Mouse (Mus musculus) MEL (cell line): ENCODE data around the gene Slc16a3. TPM values are rescaled to one million over a fixed set of nuclear protein-coding genes. Genes with fewer than 3 reads are reported as not detected.
A peak's percentile ranks its signal among the peaks of the same experiment; 100 is the strongest.

Experiments used
- DNase-seq: peaks from one replicate; pipeline ENCODE4 v3.0.0; 2011; ENCODE audit warnings: low read depth, low spot score
- H3K27ac ChIP-seq: 2 replicates; pipeline ENCODE4 v1.5.1; 2012; ENCODE audit warnings: low read depth, mild to moderate bottlenecking, control low read depth, low read length, moderate library complexity; ENCODE audit not compliant: control insufficient read depth
- H3K27me3 ChIP-seq, 2 experiments: fragments of 150-350 bp in 1 of 2; sonication (generic) in 1 of 2; 2 replicates each; pipeline ENCODE4 v1.6.1; 2012; ENCODE audit warnings: low read length in 2 of 2, mild to moderate bottlenecking in 2 of 2, improper control_type of control experiment in 1 of 2, moderate library complexity in 1 of 2; ENCODE audit not compliant: insufficient read depth in 2 of 2, control insufficient read depth in 1 of 2
- H3K36me3 ChIP-seq, 2 experiments: 2 replicates each; pipeline ENCODE4 v1.6.1; 2012 to 2014; ENCODE audit warnings: low read length in 2 of 2, improper control_type of control experiment in 1 of 2, inconsistent platforms in 1 of 2, mild to moderate bottlenecking in 1 of 2; ENCODE audit not compliant: insufficient read depth in 2 of 2, control insufficient read depth in 1 of 2
- H3K4me1 ChIP-seq, 2 experiments: fragments of 150-350 bp in 1 of 2; sonication (generic) in 1 of 2; 2 replicates each; pipeline ENCODE4 v1.6.1; 2012; ENCODE audit warnings: low read length in 2 of 2, improper control_type of control experiment in 1 of 2, mild to moderate bottlenecking in 1 of 2; ENCODE audit not compliant: insufficient read depth in 2 of 2, control insufficient read depth in 1 of 2
- H3K4me3 ChIP-seq, 2 experiments: fragments of 150-350 bp in 1 of 2; sonication (generic) in 1 of 2; 2 replicates each; pipeline ENCODE4 v1.5.1; 2012; ENCODE audit warnings: low read depth in 2 of 2, low read length in 2 of 2, mild to moderate bottlenecking in 2 of 2, moderate library complexity in 2 of 2, control low read depth in 1 of 2, improper control_type of control experiment in 1 of 2; ENCODE audit not compliant: control insufficient read depth in 1 of 2, insufficient read depth in 1 of 2
- H3K79me2 ChIP-seq: 2 replicates; pipeline ENCODE4 v1.6.1; 2012; ENCODE audit warnings: mild to moderate bottlenecking, low read length, moderate library complexity; ENCODE audit not compliant: control insufficient read depth, poor library complexity, insufficient read depth
- H3K9ac ChIP-seq: 2 replicates; pipeline ENCODE4 v1.6.1; 2012; ENCODE audit warnings: low read depth, mild to moderate bottlenecking, control low read depth, low read length, moderate library complexity; ENCODE audit not compliant: control insufficient read depth, poor library complexity, severe bottlenecking
- H3K9me3 ChIP-seq: fragments of 150-350 bp; sonication (generic); replicated peaks from 2 replicates; pipeline ENCODE4 v1.6.1; 2012; ENCODE audit warnings: mild to moderate bottlenecking, low read length, improper control_type of control experiment, moderate library complexity; ENCODE audit not compliant: insufficient read depth
- CHD1 ChIP-seq: IDR thresholded peaks from 2 replicates; pipeline ENCODE4 v1.6.1; 2012; ENCODE audit warnings: low read depth, mild to moderate bottlenecking, inconsistent platforms, low read length, improper control_type of control experiment
- CHD2 ChIP-seq: IDR thresholded peaks from 2 replicates; pipeline ENCODE4 v1.6.1; 2011; ENCODE audit warnings: low read length, improper control_type of control experiment
- CTCF ChIP-seq, 3 experiments: IDR thresholded peaks in 2 of 3; conservative IDR thresholded peaks in 1 of 3; 2 replicates each; pipeline ENCODE4 v1.5.1; 2011 to 2012; ENCODE audit warnings: low read length in 3 of 3, low read depth in 2 of 3, mild to moderate bottlenecking in 2 of 3, improper control_type of control experiment in 1 of 3, inconsistent platforms in 1 of 3, mixed read lengths in 1 of 3, moderate library complexity in 1 of 3; ENCODE audit not compliant: control insufficient read depth in 1 of 3, insufficient read depth in 1 of 3, poor library complexity in 1 of 3, severe bottlenecking in 1 of 3
- EP300 ChIP-seq, 2 experiments: IDR thresholded peaks; 2 replicates each; pipeline ENCODE4 v1.6.1; 2011; ENCODE audit warnings: improper control_type of control experiment in 2 of 2, low read length in 2 of 2, low read depth in 1 of 2, mild to moderate bottlenecking in 1 of 2
- ETS1 ChIP-seq: IDR thresholded peaks from 2 replicates; pipeline ENCODE4 v1.6.1; 2012; ENCODE audit warnings: low read depth, mild to moderate bottlenecking, inconsistent platforms, low read length, improper control_type of control experiment, moderate library complexity
- GABPA ChIP-seq: IDR thresholded peaks from 2 replicates; pipeline ENCODE4 v1.6.1; 2012; ENCODE audit warnings: low read depth, mild to moderate bottlenecking, inconsistent platforms, low read length, improper control_type of control experiment, moderate library complexity
- HCFC1 ChIP-seq: IDR thresholded peaks from 2 replicates; pipeline ENCODE4 v1.6.1; 2012; ENCODE audit warnings: low read depth, mild to moderate bottlenecking, inconsistent platforms, low read length, improper control_type of control experiment, moderate library complexity
- KAT2A ChIP-seq: conservative IDR thresholded peaks from 2 replicates; pipeline ENCODE4 v1.6.1; 2012; ENCODE audit warnings: low read depth, low read length, improper control_type of control experiment, inconsistent platforms
- MAFK ChIP-seq: IDR thresholded peaks from 2 replicates; pipeline ENCODE4 v1.6.1; 2011; ENCODE audit warnings: low read depth, mild to moderate bottlenecking, low read length, improper control_type of control experiment, borderline replicate concordance
- MAZ ChIP-seq: IDR thresholded peaks from 2 replicates; pipeline ENCODE4 v1.6.1; 2012; ENCODE audit warnings: low read depth, mild to moderate bottlenecking, inconsistent platforms, low read length, improper control_type of control experiment
- MEF2A ChIP-seq: IDR thresholded peaks from 2 replicates; pipeline ENCODE4 v1.6.1; 2014; ENCODE audit warnings: low read depth, mild to moderate bottlenecking, inconsistent platforms, low read length, improper control_type of control experiment; ENCODE audit not compliant: poor library complexity, insufficient replicate concordance, severe bottlenecking; ENCODE audit errors: extremely low read depth
- MXI1 ChIP-seq: IDR thresholded peaks from 2 replicates; pipeline ENCODE4 v1.6.1; 2011; ENCODE audit warnings: mild to moderate bottlenecking, low read depth, low read length, improper control_type of control experiment
- MYC ChIP-seq: IDR thresholded peaks from 2 replicates; pipeline ENCODE4 v1.6.1; 2011; ENCODE audit warnings: low read depth, mild to moderate bottlenecking, low read length, improper control_type of control experiment, moderate library complexity
- NELFE ChIP-seq: IDR thresholded peaks from 2 replicates; pipeline ENCODE4 v1.6.1; 2011; ENCODE audit warnings: low read depth, low read length, improper control_type of control experiment
- NRF1 ChIP-seq: IDR thresholded peaks from 2 replicates; pipeline ENCODE4 v1.6.1; 2014; ENCODE audit warnings: low read depth, mild to moderate bottlenecking, inconsistent platforms, low read length, improper control_type of control experiment, moderate library complexity; ENCODE audit not compliant: poor library complexity, insufficient read depth, severe bottlenecking
- POLR2A ChIP-seq, 2 experiments: IDR thresholded peaks; 2 replicates each; pipeline ENCODE4 v1.6.1; 2011 to 2012; ENCODE audit warnings: low read length in 2 of 2, mild to moderate bottlenecking in 2 of 2, control low read depth in 1 of 2, improper control_type of control experiment in 1 of 2, low read depth in 1 of 2, moderate library complexity in 1 of 2; ENCODE audit not compliant: control insufficient read depth in 1 of 2, insufficient read depth in 1 of 2, poor library complexity in 1 of 2
- POLR2AphosphoS2 ChIP-seq: IDR thresholded peaks from 2 replicates; pipeline ENCODE4 v1.6.1; 2011; ENCODE audit warnings: low read length, improper control_type of control experiment
- RAD21 ChIP-seq: IDR thresholded peaks from 2 replicates; pipeline ENCODE4 v1.6.1; 2011; ENCODE audit warnings: mild to moderate bottlenecking, low read depth, low read length, improper control_type of control experiment
- RCOR1 ChIP-seq: IDR thresholded peaks from 2 replicates; pipeline ENCODE4 v1.6.1; 2012; ENCODE audit warnings: low read depth, mild to moderate bottlenecking, inconsistent platforms, low read length, improper control_type of control experiment
- SIN3A ChIP-seq: IDR thresholded peaks from 2 replicates; pipeline ENCODE4 v1.6.1; 2012; ENCODE audit warnings: low read length, improper control_type of control experiment, inconsistent platforms
- SMC3 ChIP-seq: IDR thresholded peaks from 2 replicates; pipeline ENCODE4 v1.6.1; 2011; ENCODE audit warnings: low read depth, low read length, improper control_type of control experiment
- TBP ChIP-seq: IDR thresholded peaks from 2 replicates; pipeline ENCODE4 v1.8.0; 2011; ENCODE audit warnings: low read depth, low read length, improper control_type of control experiment
- TCF12 ChIP-seq: IDR thresholded peaks from 2 replicates; pipeline ENCODE4 v1.6.1; 2014; ENCODE audit warnings: low read depth, mild to moderate bottlenecking, inconsistent platforms, low read length, improper control_type of control experiment, moderate library complexity
- UBTF ChIP-seq: IDR thresholded peaks from 2 replicates; pipeline ENCODE4 v1.6.1; 2012; ENCODE audit warnings: low read depth, mild to moderate bottlenecking, inconsistent platforms, low read length, improper control_type of control experiment, moderate library complexity, borderline replicate concordance; ENCODE audit not compliant: insufficient read depth
- USF1 ChIP-seq: IDR thresholded peaks from 2 replicates; pipeline ENCODE4 v1.6.1; 2014; ENCODE audit warnings: low read depth, mild to moderate bottlenecking, inconsistent platforms, low read length, improper control_type of control experiment, moderate library complexity
- USF2 ChIP-seq, 2 experiments: IDR thresholded peaks; 2 replicates each; pipeline ENCODE4 v1.6.1; 2011 to 2012; ENCODE audit warnings: improper control_type of control experiment in 2 of 2, low read length in 2 of 2, borderline replicate concordance in 1 of 2, inconsistent platforms in 1 of 2, low read depth in 1 of 2, mild to moderate bottlenecking in 1 of 2; ENCODE audit not compliant: insufficient read depth in 1 of 2
- ZMIZ1 ChIP-seq: IDR thresholded peaks from 2 replicates; pipeline ENCODE4 v1.6.1; 2012; ENCODE audit warnings: low read depth, mild to moderate bottlenecking, inconsistent platforms, low read length, improper control_type of control experiment, moderate library complexity
- ZNF384 ChIP-seq: IDR thresholded peaks from 2 replicates; pipeline ENCODE4 v1.6.1; 2012; ENCODE audit warnings: low read depth, mild to moderate bottlenecking, inconsistent platforms, low read length, improper control_type of control experiment
- polyA plus RNA-seq, 2 experiments: library from polyadenylated mRNA; stranded (reverse) in 1 of 2; unstranded in 1 of 2; fragments of >175 nt in 1 of 2; fragments of >200 nt in 1 of 2; gene quantifications; 2 replicates each; pipeline versions ENCODE4 v1.2.1 to v1.2.4; 2012; ENCODE audit warnings: low replicate concordance in 2 of 2, low read depth in 1 of 2; ENCODE audit not compliant: insufficient read length in 2 of 2, insufficient read depth in 1 of 2, missing spikeins in 1 of 2
- total RNA-seq: library from RNA; depleted of rRNA; stranded (reverse); fragments of 300-350 nt; gene quantifications from 2 replicates; pipeline ENCODE4 v1.2.3, GENCODE M21; 2012

The Slc16a3 gene
- total and polyA plus RNA-seq, 3 experiments = 85.7 to 610 (median 570) TPM

DNA sequence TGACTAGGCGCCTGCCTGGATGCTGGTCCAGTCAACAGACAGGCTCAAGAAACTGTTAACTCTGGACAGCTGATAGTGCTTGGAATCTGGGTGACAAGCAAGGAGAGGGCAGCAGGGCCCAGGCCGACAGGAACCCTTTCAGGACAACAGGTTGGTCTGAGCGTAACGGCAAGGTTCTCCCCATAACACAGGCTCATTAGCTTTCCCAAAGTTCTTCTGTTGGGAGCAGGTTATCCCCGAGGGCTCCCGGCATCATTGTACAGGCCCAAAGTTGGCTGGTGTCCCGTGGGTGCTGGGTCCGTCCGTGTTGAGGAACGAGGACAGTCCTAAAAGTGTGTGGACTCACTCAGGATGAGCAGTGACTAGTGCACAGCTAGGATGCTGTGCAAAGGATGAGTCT, 1.6 kb downstream of the Slc16a3 start:
- H3K79me2 ChIP-seq = peaks cover 56% of the 10 kb centered on the region
- H3K27ac ChIP-seq = peak overlapping the region; percentile 70
- no peaks in the 10 kb centered on the region for H3K27me3 ChIP-seq
- peak overlapping the region; percentile 89 for H3K9ac ChIP-seq
- H3K36me3 ChIP-seq = peaks cover 9 to 18% of the 10 kb centered on the region in 2 experiments
- peak; percentile 73 for DNase-seq
- H3K4me3 ChIP-seq = peak overlapping the region; percentile 76 to 78
- TF ChIP-seq ZMIZ1 (no peak), RAD21 (no peak), UBTF (no peak), ZNF384 (no peak), MAFK (no peak), MAZ (no peak), KAT2A (no peak; the same call in none of the 2 replicates), SIN3A (no peak; the same call in 1 of the 2 replicates), CHD2 (no peak), NRF1 (no peak), USF2 (IDR thresholded peaks at IDR 0.05; ENCODE audit: borderline replicate concordance in 1 of 2, insufficient read depth in 1 of 2, low read depth in 1 of 2, low read length in 2 of 2) (no peak), CHD1 (no peak), GABPA (no peak), RCOR1 (no peak), ETS1 (no peak)
- H3K9me3 ChIP-seq = no peaks in the 10 kb centered on the region
- H3K4me1 ChIP-seq = peaks cover 4 to 24% of the 10 kb centered on the region in 2 experiments

DNA sequence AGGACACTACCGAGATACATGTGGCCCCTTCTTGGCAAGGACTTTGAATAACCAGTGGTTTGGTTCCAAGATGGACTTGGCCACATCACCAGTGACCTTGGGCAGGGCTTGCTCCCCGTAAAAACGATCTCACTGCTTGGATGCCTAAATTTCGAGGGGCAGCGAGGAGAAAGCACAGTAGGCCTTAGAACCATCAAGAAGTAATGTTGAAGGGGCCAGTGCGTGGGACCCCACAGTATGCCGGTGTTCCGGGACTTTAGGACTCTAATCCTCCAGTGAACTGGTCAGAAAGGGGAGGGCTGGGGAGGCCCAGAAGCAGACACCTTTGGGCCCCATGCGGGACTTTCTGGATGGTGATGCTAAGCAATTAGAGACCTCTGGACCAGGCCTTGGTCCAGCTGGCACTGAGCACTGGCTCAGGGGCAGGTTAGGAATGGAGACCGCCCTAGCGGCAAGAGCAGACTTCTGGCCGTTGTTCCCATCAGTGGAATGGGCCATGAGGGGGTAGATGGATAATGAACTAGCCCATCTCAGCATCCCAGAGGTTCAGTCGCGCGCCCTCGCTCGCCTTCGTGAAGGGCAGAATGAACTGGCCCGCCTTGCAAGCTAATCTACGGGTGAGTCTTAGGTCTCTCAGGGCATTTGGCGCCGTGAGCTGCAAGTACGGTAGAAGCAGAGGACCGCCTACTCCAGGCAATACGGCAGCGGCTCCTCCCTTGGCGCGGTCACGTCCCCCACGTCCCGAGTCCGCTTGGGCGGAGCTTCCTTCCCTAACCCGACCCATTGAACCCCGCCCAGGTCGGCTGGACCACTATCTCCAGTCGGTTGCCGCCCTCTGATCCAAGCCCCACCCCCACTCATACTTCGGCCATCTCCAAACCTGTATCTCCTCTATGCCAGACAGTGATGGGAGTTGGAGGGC, 2.3 kb downstream of the Slc16a3 start:
- Histone ChIP-seq H3K9me3 (no peaks in the 10 kb centered on the region), H3K79me2 (peaks cover 58% of the 10 kb centered on the region), H3K4me1 (peaks cover 4 to 24% of the 10 kb centered on the region in 2 experiments), H3K27me3 (no peaks in the 10 kb centered on the region), H3K4me3 (peak overlapping the region; percentile 76 to 78), H3K27ac (peak overlapping the region; percentile 70), H3K36me3 (peaks cover 9 to 18% of the 10 kb centered on the region in 2 experiments), H3K9ac (peak overlapping the region; percentile 89)
- peak; percentile 99 for DNase-seq
- peak; percentile 95 for TF ChIP-seq ZMIZ1
- no peak; the same call in 1 of the 2 replicates for TF ChIP-seq SIN3A
- TF ChIP-seq MXI1 = peak; percentile 100
- peak; percentile 74 for TF ChIP-seq NELFE
- TF ChIP-seq MYC = peak; percentile 59; the same call in 1 of the 2 replicates
- no peak for TF ChIP-seq CHD2
- 0 out of 2 replicates have a peak, but pooled peaks have one; percentile 14 for TF ChIP-seq MAFK
- TF ChIP-seq SMC3 = peak; percentile 29; the same call in 1 of the 2 replicates
- peak in 1 of 2 experiments; percentile 78; a peak in 2 of 4 replicates for TF ChIP-seq POLR2A (IDR thresholded peaks at IDR 0.05; ENCODE audit: control insufficient read depth in 1 of 2, insufficient read depth in 1 of 2, low read depth in 1 of 2, low read length in 2 of 2, poor library complexity in 1 of 2)
- TF ChIP-seq CTCF (IDR thresholded peaks at IDR 0.05 in 2 of 3, conservative IDR thresholded peaks at IDR 0.05 in 1 of 3; ENCODE audit: control insufficient read depth in 1 of 3, insufficient read depth in 1 of 3, low read depth in 2 of 3, low read length in 3 of 3, poor library complexity in 1 of 3, severe bottlenecking in 1 of 3) = no peak; a peak in 1 of 6 replicates
- peak; percentile 32; the same call in 1 of the 2 replicates for TF ChIP-seq USF1
- peak; percentile 25 to 27; a peak in 3 of 4 replicates for TF ChIP-seq EP300 (IDR thresholded peaks at IDR 0.05; ENCODE audit: low read depth in 1 of 2, low read length in 2 of 2)
- no peak for TF ChIP-seq MEF2A
- no peak for TF ChIP-seq NRF1
- peak; percentile 38; the same call in 1 of the 2 replicates for TF ChIP-seq TBP
- TF ChIP-seq POLR2AphosphoS2 = peak; percentile 79
- peak; percentile 68 for TF ChIP-seq HCFC1
- peak; percentile 48; the same call in 1 of the 2 replicates for TF ChIP-seq GABPA
- TF ChIP-seq TCF12 = peak; percentile 33; the same call in 1 of the 2 replicates
